Mouse (Mus musculus): ENCODE results near the gene Oaz3. TPM values are rescaled to one million over a fixed set of nuclear protein-coding genes. Genes with fewer than 3 reads are reported as not detected.

The Oaz3 gene
- total RNA-seq (2014; rRNA removed) = 0.37 TPM in 1 of 2 replicates, not detected in the other
- 0.15 and 0.43 TPM in 2 replicates for polyA plus RNA-seq (2012; rRNA removed)

GRCm38 (mm10) chr3:94443597-94443964, at the start of gene Oaz3:
Gene Oaz3, minus strand, starts transcription at chr3:94443915.
- under 1% methylated on average over 24 of the region's 24 CpGs for WGBS
- H3K79me2 ChIP-seq (ENCODE audit: control insufficient read depth, insufficient read depth, low read length) = peaks cover 5% of the 10 kb centered on the region; the same call in 1 of the 2 replicates
- peak within 1 kb of the TSS; percentile 98 for H3K4me3 ChIP-seq (ENCODE audit: insufficient read depth, low read depth, low read length)
- H3K27me3 ChIP-seq (ENCODE audit: control insufficient read depth, insufficient read depth, low read length) = no peaks in the 10 kb centered on the region
- TF ChIP-seq POLR2A (IDR thresholded peaks at IDR 0.05; ENCODE audit: extremely low read depth, insufficient read depth, low read length) = no peak
- no peak for TF ChIP-seq CTCF (IDR thresholded peaks at IDR 0.05; ENCODE audit: low read depth, low read length)
- H3K27ac ChIP-seq (replicated peaks; ENCODE audit: insufficient read depth, low read depth, low read length) = peak within 1 kb of the TSS; percentile 74
- H3K36me3 ChIP-seq (ENCODE audit: control insufficient read depth, insufficient read depth, low read length) = peaks cover 31% of the 10 kb centered on the region
- peak within 1 kb of the TSS; percentile 96 for H3K9ac ChIP-seq (ENCODE audit: low read depth, low read length)
- H3K4me1 ChIP-seq (ENCODE audit: control insufficient read depth, insufficient read depth, low read length) = peaks cover 4% of the 10 kb centered on the region; the same call in 1 of the 2 replicates
- DNase-seq (ENCODE audit: extremely low read depth, low read depth, low spot score) = peak; percentile 16

DNA sequence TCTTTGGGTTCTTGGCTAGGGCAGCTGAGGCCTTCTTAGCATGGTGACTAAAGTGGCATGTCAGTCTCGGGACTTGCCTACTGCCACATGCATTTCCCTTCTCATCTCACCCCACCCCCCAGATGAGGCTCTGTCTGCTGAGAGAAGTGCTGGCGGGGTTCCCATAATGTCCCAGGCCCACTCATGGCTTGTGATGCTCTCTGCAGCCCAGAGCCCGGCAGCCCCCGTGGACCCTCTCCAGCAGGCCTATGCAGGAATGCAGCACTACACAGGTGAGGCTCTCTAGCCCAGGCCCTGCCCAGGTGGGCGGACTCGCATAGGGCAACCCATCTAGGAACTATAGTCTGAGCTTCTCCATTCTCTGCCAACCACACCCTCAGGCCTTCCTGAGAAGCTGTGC, 43.9 kb upstream of the Oaz3 start:
- H3K79me2 ChIP-seq (ENCODE audit: control insufficient read depth, insufficient read depth, low read length) = no peaks in the 10 kb centered on the region
- TF ChIP-seq POLR2A (IDR thresholded peaks at IDR 0.05; ENCODE audit: extremely low read depth, insufficient read depth, low read length) (no peak), CTCF (IDR thresholded peaks at IDR 0.05; ENCODE audit: low read depth, low read length) (no peak)
- WGBS = 79% methylated on average over 6 of the region's 6 CpGs

DNA sequence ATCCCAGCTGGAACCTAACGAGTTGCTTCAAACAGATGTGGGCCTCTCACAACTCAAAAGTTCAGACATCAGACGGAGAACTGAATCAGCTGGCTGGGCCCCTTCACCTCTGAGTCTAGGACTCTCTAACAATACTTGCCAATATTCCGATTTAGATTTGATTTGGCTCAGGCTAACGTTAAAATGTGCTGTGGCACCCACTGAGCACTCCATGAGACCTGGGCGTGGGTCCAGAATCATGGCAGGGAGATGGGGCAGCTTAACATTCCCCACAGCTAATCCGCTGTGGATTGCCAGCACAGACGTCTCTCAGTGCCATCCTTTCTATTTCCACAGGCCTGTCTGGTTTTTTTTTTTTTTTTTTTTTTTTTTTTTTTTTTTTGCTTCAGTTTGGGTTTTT, 42.2 kb upstream of the Oaz3 start:
- no peak overlapping the region for H3K4me3 ChIP-seq (ENCODE audit: insufficient read depth, low read depth, low read length)
- no peak overlapping the region for H3K9ac ChIP-seq (ENCODE audit: low read depth, low read length)
- TF ChIP-seq CTCF (IDR thresholded peaks at IDR 0.05; ENCODE audit: low read depth, low read length) = no peak
- no peak for TF ChIP-seq POLR2A (IDR thresholded peaks at IDR 0.05; ENCODE audit: extremely low read depth, insufficient read depth, low read length)
- no peaks in the 10 kb centered on the region for H3K4me1 ChIP-seq (ENCODE audit: control insufficient read depth, insufficient read depth, low read length)
- no peaks in the 10 kb centered on the region for H3K36me3 ChIP-seq (ENCODE audit: control insufficient read depth, insufficient read depth, low read length)
- no peaks in the 10 kb centered on the region for H3K27me3 ChIP-seq (ENCODE audit: control insufficient read depth, insufficient read depth, low read length)
- WGBS = 81% methylated on average over 7 of the region's 7 CpGs
- DNase-seq (ENCODE audit: extremely low read depth, low read depth, low spot score) = no peak
- no peaks in the 10 kb centered on the region for H3K79me2 ChIP-seq (ENCODE audit: control insufficient read depth, insufficient read depth, low read length)
- no peak overlapping the region for H3K27ac ChIP-seq (replicated peaks; ENCODE audit: insufficient read depth, low read depth, low read length)

More for the DNA sequence above, 43.9 kb upstream of the Oaz3 start:
- no peak for DNase-seq (ENCODE audit: extremely low read depth, low read depth, low spot score)
- Histone ChIP-seq H3K27me3 (ENCODE audit: control insufficient read depth, insufficient read depth, low read length) (no peaks in the 10 kb centered on the region), H3K9ac (ENCODE audit: low read depth, low read length) (no peak overlapping the region), H3K36me3 (ENCODE audit: control insufficient read depth, insufficient read depth, low read length) (no peaks in the 10 kb centered on the region), H3K4me3 (ENCODE audit: insufficient read depth, low read depth, low read length) (no peak overlapping the region), H3K4me1 (ENCODE audit: control insufficient read depth, insufficient read depth, low read length) (no peaks in the 10 kb centered on the region), H3K27ac (replicated peaks; ENCODE audit: insufficient read depth, low read depth, low read length) (no peak overlapping the region)

- no peak for TF ChIP-seq CTCF (IDR thresholded peaks at IDR 0.05; ENCODE audit: low read depth, low read length)
- no peak for TF ChIP-seq POLR2A (IDR thresholded peaks at IDR 0.05; ENCODE audit: extremely low read depth, insufficient read depth, low read length)
- no peaks in the 10 kb centered on the region for H3K36me3 ChIP-seq (ENCODE audit: control insufficient read depth, insufficient read depth, low read length)
- H3K27ac ChIP-seq (replicated peaks; ENCODE audit: insufficient read depth, low read depth, low read length) = no peak overlapping the region
- no peaks in the 10 kb centered on the region for H3K4me1 ChIP-seq (ENCODE audit: control insufficient read depth, insufficient read depth, low read length)
- 0 out of 2 replicates have a peak, but pooled peaks cover under 1% of the 10 kb centered on the region for H3K27me3 ChIP-seq (ENCODE audit: control insufficient read depth, insufficient read depth, low read length)
- WGBS = 44% methylated on average over 20 of the region's 20 CpGs
- H3K9ac ChIP-seq (ENCODE audit: low read depth, low read length) = no peak overlapping the region
- no peak for DNase-seq (ENCODE audit: extremely low read depth, low read depth, low spot score)
- no peaks in the 10 kb centered on the region for H3K79me2 ChIP-seq (ENCODE audit: control insufficient read depth, insufficient read depth, low read length)
- no peak overlapping the region for H3K4me3 ChIP-seq (ENCODE audit: insufficient read depth, low read depth, low read length)
These were observed 40.2 kb upstream of the Oaz3 start for GRCm38 (mm10) chr3:94483790-94484439.

- WGBS = 78% methylated on average over 17 of the region's 17 CpGs
- Histone ChIP-seq H3K4me1 (ENCODE audit: control insufficient read depth, insufficient read depth, low read length) (no peaks in the 10 kb centered on the region), H3K4me3 (ENCODE audit: insufficient read depth, low read depth, low read length) (no peak overlapping the region), H3K36me3 (ENCODE audit: control insufficient read depth, insufficient read depth, low read length) (no peaks in the 10 kb centered on the region), H3K9ac (ENCODE audit: low read depth, low read length) (no peak overlapping the region), H3K27me3 (ENCODE audit: control insufficient read depth, insufficient read depth, low read length) (peaks cover 7% of the 10 kb centered on the region; the same call in 1 of the 2 replicates), H3K27ac (replicated peaks; ENCODE audit: insufficient read depth, low read depth, low read length) (no peak overlapping the region), H3K79me2 (ENCODE audit: control insufficient read depth, insufficient read depth, low read length) (no peaks in the 10 kb centered on the region)
- peak; percentile 11 for DNase-seq (ENCODE audit: extremely low read depth, low read depth, low spot score)
- TF ChIP-seq POLR2A (IDR thresholded peaks at IDR 0.05; ENCODE audit: extremely low read depth, insufficient read depth, low read length) (no peak), CTCF (IDR thresholded peaks at IDR 0.05; ENCODE audit: low read depth, low read length) (no peak)
These were observed 39.2 kb upstream of the Oaz3 start for GRCm38 (mm10) chr3:94482764-94483385.

GRCm38 (mm10) chr3:94481429-94481828, 37.7 kb upstream of the Oaz3 start:
- no peak for DNase-seq (ENCODE audit: extremely low read depth, low read depth, low spot score)

More at GRCm38 (mm10) chr3:94481429-94481828, 37.7 kb upstream of the Oaz3 start:
- no peak overlapping the region for H3K4me3 ChIP-seq (ENCODE audit: insufficient read depth, low read depth, low read length)
- no peak overlapping the region for H3K27ac ChIP-seq (replicated peaks; ENCODE audit: insufficient read depth, low read depth, low read length)
- no peak for TF ChIP-seq CTCF (IDR thresholded peaks at IDR 0.05; ENCODE audit: low read depth, low read length)
- TF ChIP-seq POLR2A (IDR thresholded peaks at IDR 0.05; ENCODE audit: extremely low read depth, insufficient read depth, low read length) = no peak
- H3K79me2 ChIP-seq (ENCODE audit: control insufficient read depth, insufficient read depth, low read length) = no peaks in the 10 kb centered on the region
- no peaks in the 10 kb centered on the region for H3K4me1 ChIP-seq (ENCODE audit: control insufficient read depth, insufficient read depth, low read length)
- H3K27me3 ChIP-seq (ENCODE audit: control insufficient read depth, insufficient read depth, low read length) = peaks cover 7% of the 10 kb centered on the region; the same call in 1 of the 2 replicates
- H3K36me3 ChIP-seq (ENCODE audit: control insufficient read depth, insufficient read depth, low read length) = no peaks in the 10 kb centered on the region
- WGBS = 69% methylated on average over 4 of the region's 4 CpGs
- no peak overlapping the region for H3K9ac ChIP-seq (ENCODE audit: low read depth, low read length)
